Mouse (Mus musculus) adrenal gland, postnatal 10 days (tissue): ENCODE data around the gene Pcbp3. TPM values are rescaled to one million over a fixed set of nuclear protein-coding genes. Genes with fewer than 3 reads are reported as not detected.

Source experiments
- DNase-seq: peaks from one replicate; pipeline ENCODE4 v3.0.0; 2021; ENCODE audit warnings: mixed read lengths
- total RNA-seq, 2 experiments: library from RNA; stranded (reverse); gene quantifications; 2 replicates each; pipeline ENCODE4 v1.2.3; 2021

Pcbp3 gene
- total RNA-seq, 2 experiments from 2014 or later, result 35.4 to 48.2 TPM

DNA sequence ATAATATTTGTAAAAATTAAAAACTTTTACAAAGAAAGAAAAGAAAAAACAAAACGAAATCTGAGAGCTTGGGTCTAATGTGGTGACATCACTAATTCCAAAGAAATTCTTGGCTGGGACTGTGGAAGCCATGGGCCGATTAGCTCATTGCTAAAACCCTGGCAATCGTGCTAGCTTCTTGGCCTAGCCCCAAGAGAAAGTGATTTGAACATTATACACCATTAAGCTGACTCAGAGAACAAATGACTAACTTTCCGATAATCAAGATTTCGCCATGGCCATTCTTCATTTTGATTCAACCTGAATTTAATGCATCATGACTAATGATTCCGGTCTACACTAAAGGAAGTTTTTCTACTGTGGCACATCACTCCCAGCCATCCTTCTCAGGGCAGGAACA, 30.6 kb downstream of the Pcbp3 start:
- peak; percentile 82 for DNase-seq

DNA sequence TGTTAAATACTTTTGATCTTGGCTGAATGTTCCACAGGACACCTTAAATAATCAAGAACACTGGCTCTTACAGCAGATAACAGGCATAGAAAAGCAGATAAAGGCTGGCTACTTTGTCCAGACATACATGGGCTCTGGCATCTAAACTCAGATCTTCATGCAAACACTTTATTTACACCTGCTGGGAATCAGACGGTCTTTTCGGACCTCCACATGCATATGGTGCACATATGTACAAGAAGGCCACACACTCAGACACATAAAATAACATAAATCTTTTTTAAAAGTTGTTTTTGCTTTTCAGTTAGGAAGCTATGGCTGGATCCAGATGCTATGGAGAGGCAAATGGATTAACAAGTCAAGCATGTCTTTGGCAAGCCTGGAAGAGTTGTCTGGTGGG, 37.2 kb downstream of the Pcbp3 start:
- DNase-seq, result no peak

DNA sequence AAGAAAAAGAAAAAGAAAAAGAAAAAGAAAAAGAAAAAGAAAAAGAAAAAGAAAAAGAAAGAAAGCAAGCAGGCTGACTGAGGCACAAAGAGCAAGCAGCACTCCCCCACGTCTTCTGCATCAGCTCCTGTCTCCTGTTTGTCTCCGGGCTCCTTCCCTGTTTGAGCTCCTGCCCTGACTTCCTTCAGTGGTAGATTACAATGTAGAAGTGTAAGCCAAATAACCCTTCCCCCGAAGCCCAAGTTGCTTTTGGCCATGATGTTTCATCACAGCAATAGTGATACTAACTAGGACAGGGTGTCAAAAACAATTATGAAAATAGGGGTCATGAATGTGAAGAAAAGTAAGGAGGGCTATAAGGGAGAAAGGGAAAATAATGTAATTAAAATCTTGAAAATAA, 43.6 kb downstream of the Pcbp3 start:
- no peak for DNase-seq

DNA sequence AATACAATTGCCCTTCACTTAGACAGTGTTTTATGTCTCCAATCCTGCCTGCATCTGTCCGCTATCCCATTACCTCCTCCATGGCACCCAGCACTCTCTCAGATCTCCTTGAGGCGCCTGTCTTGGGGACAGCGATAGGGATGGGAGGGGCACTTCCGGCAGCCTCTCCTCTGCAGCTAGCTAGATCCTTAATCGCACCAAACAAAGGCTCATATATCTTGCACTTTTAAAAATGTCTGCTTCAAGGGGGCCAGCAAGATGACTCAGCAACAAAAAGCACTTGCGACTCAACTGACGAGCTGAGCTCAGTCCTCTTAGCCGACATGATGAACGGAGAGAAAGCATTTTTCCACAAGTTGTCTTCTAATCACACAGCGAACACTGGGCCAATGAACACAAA, 55.3 kb downstream of the Pcbp3 start:
- peak; percentile 25 for DNase-seq

DNA sequence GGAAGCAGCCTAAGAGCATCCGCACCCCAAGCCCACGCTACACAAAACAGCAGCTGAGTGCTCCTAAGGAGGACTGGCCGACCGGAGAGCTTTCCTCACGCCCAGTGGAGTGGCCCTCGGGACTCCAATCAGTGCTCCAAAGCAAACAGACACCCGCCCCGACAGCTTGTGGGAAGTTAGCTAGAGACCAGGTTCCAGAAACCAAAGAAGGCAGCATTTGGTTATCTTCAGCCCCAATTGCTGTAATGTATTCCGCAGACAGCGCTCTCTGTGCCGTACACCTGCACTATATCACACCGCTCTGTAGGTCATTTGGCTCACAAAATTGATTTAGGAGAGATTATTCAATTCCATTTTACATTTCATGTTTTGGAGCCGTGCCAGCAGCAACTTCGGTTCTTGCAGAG, 55.7 kb downstream of the Pcbp3 start:
- peak; percentile 32 for DNase-seq

DNA sequence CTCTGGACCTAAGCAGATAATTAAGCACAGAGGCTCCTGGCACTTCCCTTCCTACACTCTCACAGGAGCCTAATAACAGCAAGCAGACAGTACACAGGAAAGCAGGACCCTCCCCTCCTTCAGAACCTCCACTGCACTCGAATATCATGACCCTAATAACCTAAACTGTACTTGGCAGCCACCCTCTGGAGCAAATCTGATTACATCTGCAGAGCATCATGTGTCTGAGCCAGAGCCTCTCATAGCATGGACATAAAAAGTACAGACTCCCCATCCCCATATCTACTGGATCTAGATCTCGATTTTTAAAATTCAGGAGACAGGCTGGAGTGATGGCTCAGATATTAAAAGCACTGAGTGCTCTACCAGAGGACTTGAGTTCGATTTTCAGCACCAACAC, 58.0 kb downstream of the Pcbp3 start:
- no peak for DNase-seq

DNA sequence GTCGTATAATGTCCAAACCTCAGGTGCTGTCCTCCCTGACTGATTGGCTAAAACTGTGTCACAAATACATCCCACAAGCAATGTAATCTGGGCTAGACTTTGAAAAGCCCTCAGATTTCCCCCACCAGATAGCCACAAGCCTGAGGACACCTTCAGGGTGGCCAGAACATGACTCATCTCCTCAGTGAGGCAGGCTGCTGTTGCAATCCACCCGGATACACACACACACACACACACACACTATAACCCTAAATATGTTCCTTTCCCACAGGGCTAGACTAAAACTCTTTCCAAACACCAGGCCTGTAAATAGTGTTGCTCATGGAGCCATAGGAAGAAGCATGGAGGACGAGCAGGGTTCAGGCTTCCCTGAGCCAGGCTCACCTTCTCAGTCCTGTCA, 58.6 kb downstream of the Pcbp3 start:
- peak; percentile 50 for DNase-seq

DNA sequence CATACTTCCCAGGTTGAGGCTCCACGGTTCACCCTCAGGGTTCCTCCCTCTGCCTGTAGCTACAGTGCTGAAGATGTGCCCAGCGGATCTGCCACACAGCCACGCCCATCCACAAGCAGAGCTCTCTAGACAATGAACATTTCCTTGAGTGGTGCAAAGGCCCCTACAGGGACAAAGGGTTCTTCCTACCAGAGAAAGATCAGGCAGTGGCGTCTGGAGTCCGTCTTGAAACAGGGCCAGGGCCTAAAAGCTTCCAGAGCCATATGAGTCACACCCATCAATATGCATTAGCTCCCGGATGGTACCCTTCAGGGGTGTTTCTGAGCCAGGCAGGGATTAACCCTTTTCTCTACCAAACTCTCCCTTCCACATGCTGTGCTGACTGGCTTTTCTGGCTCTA, 59.1 kb downstream of the Pcbp3 start:
- DNase-seq, result peak; percentile 73

DNA sequence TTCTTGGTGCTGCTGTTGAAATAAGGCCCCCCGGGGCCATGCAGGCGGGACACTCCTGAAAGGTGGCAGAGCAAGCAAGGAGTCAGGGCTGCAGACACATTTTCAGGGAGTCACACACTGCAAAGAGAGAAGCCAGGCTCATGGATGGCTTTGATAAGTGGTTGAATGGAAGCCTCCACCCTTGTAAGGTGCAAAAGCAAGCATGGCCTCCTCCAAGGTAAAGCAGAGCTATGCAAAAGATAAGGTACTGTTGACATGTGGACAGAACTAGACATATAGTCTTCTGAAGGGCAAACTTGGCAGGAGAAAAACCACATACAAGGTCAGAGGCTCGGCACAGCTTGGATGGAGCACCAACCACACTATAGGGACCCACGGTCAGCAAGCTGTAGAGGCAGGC, 63.3 kb downstream of the Pcbp3 start:
- peak; percentile 37 for DNase-seq

DNA sequence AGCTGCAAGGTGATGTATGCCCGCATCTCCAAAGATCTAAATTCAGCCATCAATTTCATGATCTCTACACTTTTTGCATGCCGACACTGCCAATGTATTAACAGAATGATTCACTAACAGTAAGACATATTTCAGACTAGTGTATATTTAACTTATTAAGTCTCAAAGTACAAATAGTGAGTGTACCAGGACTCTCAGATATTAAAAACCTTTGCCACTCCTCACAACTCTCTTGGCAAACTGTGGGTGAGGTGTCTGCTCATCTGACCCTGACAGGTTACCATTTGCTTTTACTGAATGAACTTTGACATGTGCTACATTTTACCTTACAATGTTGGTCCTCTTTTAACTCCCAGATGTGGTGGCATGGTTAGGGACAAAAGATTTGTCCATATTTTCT, 70.2 kb downstream of the Pcbp3 start:
- no peak for DNase-seq

DNA sequence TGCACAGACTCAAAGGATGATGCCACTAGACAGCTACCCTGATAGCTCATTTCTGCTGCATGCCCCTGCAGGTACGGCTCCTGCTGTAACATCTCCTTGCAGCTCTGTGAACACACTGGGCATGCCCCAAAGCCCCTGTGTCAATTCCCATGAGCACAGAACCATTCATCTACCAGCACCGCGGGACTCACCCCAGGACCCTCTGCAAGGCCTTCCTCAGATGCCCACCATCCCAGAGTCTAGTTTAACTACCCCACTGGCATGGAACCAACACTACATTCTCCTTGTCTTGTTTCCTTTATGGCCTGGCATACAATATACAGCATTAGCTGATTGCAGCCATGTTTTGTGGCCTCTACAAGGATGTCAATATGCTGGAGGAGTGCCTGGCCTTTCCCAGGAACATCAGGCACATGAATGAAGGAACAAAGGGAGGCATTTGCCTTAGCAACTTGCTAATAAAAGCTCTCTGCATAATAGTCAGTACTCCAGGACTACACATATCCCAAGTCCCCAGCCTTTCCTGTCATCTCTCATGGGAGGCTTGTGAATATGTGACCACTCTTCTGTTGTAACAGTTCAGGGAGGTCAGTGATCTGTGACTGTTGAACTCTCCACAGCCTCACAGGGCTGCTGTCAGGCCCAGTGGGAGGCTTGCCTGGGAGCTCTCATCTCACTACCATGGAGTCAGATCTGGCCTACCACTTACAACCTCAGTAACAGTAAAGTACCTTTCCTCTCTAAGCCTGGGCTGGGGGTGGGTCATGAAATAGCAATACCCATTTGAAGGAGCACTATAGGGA, 78.0 kb downstream of the Pcbp3 start:
- no peak for DNase-seq

DNA sequence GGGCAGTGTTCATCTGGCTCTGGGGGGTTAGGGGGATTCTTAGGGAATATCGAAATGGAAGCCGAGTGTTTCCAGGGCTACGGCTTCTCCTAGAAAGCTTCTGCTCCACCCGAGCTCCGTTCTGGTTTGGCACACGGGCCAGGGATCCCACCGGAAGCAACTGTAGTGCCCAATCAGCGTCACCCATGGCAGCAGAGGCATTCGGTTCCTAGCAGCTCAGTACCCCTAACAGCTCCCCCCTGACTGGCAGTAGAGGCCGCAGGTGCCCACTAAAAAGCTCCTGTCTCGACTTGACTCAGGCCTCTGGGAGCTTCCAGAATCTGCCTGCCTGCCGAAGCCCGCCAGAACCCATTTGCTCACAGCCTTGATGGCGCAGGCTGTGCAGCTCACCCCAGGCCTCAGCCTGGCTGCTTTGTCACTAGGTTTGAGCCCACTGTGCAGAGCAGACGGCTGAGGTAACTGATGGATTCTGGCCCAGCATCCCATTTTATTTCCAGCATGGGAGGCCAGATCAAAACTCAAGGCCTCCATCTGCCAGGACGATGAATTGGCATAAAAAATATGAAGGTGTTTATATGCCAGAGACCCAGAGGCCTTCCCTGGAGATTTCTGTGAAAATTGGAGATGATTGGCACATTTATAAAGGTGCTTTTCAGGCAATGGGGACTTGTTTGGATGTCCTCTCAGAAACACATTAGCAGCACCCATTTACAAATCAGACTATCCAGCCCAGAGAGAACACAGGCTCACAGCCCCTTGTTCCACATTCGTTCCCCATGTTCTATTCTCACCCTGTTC, 78.8 kb downstream of the Pcbp3 start:
- no peak for DNase-seq

DNA sequence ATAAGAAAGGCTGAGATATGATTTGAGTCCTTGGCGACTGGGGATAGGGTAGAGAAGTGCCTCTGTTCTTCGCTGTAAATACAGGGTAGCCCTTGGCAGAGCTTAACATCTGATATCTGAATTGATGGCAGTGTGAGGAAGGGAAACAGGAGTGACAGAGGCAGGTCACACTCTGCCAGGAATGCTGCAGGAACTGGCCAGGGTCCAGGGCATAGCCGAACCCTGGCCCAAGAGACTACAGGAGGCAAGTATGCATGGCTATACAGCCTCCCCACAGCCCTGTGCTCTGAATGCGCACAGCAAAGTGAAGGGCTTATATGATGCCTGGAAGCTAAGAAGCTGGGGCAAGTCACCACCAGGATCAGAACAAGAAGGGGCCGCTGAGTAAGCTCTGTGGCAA, 79.8 kb downstream of the Pcbp3 start:
- DNase-seq, result no peak

DNA sequence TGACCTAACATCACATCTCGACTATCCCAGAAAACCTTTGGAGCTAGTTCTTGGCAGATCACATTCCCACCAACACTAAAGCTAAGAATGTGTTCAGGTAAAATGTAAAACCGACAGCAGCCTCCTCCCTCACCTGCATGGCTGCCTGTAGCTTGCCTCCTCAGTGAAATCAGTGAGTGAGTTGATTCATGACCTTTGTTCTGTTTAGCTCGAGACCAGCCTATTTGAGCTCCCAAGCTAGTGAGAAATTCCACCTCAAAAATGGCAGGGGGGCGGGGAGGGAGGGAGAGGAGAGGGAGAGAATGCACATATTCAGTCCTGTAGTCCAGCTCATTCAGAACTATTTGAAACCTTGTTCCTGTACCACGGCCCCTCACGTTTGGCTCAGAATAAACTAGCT, 86.4 kb downstream of the Pcbp3 start:
- no peak for DNase-seq

DNA sequence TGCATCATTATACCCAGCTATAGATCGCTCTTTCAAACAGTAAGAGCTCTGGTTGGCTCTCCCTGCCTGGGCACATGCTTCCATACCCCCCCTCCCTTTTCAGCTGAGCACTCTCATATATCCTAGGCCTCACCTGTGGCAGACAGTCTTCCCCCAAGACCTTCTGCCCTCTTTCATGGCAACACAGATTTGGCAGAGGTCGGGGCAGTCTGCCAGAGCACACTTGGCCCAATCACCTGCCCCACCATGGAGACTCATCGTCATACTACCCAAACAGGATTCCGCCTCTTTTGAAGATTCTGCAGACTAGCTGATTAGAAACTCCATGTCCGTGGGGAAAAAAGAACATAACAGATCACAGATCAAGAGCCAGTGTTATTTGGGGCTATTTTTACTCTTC, 86.8 kb downstream of the Pcbp3 start:
- DNase-seq, result no peak

DNA sequence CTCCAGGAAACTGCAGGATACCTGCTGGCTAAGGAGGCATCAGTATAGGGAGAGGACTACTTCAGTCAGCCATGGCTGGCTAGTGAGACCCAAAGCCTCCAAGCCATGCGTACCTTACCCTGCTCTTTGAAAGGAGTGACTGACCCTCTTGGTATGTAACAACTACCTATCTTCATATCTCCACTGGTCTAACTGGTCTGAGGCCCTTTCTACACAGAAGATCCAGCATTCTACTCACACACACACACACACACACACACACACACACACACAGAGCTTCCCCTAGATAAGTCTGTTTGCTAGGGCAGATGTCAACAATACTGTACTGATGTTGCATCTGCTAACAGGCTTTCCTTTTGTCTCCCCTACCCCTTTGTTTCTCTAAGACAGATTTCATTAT, 87.3 kb downstream of the Pcbp3 start:
- no peak for DNase-seq

DNA sequence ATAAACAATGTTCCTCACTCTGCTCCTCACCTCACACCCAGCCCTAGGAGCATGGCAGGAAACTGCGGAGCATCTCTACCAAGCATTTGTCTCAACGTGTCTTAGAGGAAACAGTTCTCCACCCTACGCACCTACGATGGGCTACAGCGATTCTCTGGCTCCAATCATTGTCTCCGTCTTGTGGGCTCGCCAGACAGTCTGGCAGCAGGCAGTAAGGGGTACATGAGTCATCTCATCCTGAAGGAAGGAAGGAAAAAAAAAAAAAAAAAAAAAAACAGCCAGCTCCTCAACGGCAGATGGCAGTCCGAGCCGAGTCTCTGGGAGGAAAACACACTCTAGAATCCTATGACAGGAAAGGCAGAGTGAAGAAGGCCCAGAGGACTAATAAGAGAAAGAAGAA, 87.7 kb downstream of the Pcbp3 start:
- DNase-seq, result no peak

DNA sequence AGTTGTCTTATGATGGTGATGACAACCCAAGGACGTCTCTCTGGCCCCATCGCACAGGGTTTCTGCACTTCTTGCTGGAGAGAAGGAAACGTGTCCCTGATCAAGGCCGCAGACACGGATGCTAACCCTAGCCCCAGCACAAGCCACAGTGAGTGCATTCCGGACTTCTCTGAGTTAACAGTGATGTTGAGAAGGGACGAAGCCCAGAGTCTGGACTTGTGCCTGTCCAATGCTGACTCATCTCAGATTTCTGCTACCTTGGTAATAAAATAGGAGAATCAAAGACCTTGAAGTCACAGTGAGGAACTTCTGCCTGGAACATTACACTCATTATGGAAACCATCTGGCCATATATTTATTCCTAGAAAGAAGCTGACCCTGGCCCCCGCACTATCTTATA, 89.0 kb downstream of the Pcbp3 start:
- peak; percentile 52 for DNase-seq

DNA sequence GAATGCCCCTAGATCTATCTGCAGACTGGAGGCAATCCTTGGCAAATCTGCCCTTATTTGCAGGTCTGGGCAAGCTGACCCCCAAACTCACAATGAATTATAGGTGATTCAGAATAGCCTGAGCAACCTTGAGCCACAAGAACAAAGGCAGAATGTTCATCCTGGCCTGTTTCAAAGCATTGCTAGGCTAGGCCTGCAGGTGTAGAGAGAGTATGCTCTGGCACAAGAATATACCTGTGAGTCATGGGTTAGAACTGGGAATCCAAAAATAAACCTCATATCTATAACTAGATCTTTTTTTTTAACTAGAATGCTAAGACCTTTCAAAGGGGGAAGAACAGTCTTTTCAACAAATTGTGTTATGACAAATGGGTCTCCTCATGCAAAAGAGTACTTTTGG, 95.8 kb downstream of the Pcbp3 start:
- DNase-seq, result no peak

DNA sequence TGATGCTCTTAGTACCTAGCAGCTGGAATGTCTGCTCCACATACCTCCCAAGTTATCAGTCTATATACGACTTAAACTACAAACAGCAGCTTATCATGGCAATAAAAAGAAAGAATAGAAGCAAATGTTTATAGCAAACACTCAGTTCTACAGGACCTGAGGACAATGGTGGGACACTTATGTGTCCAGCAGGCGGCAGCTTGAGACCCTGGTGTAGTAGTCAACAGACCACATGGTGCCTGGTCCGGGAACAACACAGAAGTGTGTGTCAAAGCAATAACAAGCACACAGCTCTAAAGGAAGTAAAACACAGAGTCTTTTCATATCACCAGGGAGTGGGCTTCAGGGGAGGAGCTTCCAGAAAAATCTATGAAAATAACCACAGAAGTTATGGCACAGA, 100.7 kb downstream of the Pcbp3 start:
- no peak for DNase-seq

DNA sequence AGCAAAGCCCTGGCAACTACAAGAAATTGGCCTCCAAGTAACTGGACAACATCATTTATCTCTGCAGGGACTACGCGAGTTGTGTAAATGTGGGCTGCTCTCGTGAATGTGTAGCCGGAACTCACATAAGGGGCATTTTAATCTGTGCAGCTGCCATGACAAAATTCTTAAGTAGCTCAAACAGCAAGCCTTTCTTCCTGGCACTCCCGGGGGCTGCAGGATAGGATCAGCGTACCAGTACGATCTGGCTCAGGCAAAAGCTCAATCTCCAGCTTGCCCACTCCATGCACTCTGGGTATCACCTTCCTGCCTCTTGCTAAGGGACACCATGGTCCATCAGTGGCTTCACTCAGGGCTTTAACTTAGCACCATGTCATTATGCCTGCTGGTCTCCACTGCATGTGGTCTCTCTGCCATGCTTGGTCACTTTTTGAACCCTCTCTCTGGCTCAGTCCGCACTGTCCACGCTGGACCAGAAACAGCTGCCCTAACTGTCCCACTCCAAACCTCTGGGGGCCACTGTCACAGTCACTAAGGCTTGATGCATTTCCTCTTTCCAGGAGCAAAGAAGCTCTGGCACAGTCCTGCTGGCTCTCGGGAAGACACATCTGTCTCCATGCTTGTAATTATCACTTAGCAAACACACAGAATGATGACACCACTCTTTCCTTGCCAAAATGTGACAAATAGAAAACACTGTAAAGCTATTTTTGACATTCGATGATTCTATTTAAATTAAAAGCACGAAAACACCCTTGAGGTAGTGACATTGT, 102.1 kb downstream of the Pcbp3 start:
- no peak for DNase-seq

DNA sequence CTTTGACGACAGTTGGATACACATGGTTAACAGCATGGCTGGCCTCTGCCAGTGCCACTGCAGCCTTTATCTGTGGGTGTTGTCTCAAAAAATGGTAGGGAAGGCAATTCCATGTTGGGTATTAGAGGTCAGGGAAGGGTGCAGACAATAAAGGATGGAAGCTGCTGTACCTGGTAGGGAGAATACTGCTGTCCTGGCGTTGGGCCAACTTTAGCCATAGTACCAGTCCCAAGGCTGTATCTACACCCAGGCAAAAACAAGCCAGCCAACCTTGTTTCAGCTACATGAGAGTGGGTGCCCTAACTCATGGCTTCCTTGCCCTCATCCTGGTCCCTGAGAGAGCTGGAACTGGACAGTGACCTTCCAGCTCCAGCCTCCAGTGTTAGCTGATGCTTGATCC, 103.8 kb downstream of the Pcbp3 start:
- no peak for DNase-seq

DNA sequence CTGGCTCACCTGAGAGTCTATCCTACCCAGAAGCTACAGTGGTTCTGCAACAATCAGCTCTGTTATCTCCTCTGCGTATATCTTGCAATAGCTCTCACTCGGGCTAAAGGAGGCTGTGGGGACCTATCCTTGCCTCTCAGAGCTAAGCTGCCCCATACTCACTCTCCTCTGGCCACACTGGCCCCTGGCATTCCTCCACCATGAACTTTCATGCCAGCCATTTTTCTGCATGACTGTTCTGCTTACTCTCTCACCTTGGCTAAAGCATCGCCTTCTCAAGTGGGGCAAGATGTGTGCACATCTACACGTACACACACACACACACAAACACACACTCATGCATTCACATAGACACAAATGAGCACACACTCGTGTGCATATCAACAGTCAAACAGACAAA, 115.2 kb downstream of the Pcbp3 start:
- no peak for DNase-seq
